ENCODE assay signal across 8 mouse cellular contexts in the genomic region with DNA sequence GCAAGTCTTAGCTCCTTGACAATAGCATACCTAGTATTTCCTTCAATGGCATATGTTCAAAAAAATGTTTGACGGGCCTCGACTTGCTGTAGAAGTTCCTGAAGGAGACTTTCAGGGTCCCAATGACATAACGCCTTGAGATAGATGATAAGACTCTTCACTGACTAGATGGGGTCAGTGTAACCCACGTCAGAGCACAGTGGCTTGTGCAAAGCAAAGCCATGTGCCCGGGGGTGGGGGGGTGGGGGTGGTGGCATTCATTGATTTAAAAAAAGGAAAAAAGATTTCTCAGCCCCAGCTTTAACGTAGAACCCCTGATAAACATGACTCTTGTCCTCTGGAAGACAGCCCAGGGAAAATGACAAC. TPM values are rescaled to one million over a fixed set of nuclear protein-coding genes. Genes with fewer than 3 reads are reported as not detected.
DNase-seq lines count a peak whose midpoint lies in the region; ATAC-seq and TF ChIP-seq lines count a peak whose summit lies in the region.

No protein-coding gene starts in this region.

- H3K4me1 ChIP-seq in lung, embryonic 14.5 days (ENCODE audit: insufficient read depth): no peaks in the 10 kb centered on the region
- peaks cover 11% of the 10 kb centered on the region for H3K4me1 ChIP-seq in forebrain, embryonic 10.5 days
- no peaks in the 10 kb centered on the region for H3K4me1 ChIP-seq in intestine, postnatal 0 days (replicated peaks; ENCODE audit: control insufficient read depth, insufficient read depth, low read length)
- H3K4me1 ChIP-seq in neural tube, embryonic 13.5 days (replicated peaks): peaks cover 7% of the 10 kb centered on the region

- DNase-seq in lung, embryonic 14.5 days: no peak
- DNase-seq in lung, postnatal 25 days (ENCODE audit: low spot score): no peak
- no peak for DNase-seq in forebrain, embryonic 10.5 days (ENCODE audit: extremely low spot score, low spot score)
- no peak for DNase-seq in gastrocnemius, postnatal 10 days
- DNase-seq in left cerebral cortex, adult 8-10 months (ENCODE audit: low spot score in 2 of 2): no peak

- 49% methylated on average over 6 of the region's 6 CpGs for WGBS in lung, embryonic 14.5 days
- 80% methylated on average over 6 of the region's 6 CpGs for WGBS in forebrain, embryonic 10.5 days
- 56% methylated on average over 6 of the region's 6 CpGs for WGBS in intestine, postnatal 0 days
- WGBS in neural tube, embryonic 13.5 days: 81% methylated on average over 6 of the region's 6 CpGs

- TF ChIP-seq CTCF in lung, embryonic 14.5 days (IDR thresholded peaks at IDR 0.05; ENCODE audit: low read depth): no peak
- TF ChIP-seq CTCF in intestine, postnatal 0 days (IDR thresholded peaks at IDR 0.05; ENCODE audit: low read depth): no peak

- H3K4me2 ChIP-seq in lung, embryonic 14.5 days: peak overlapping the region; percentile 56
- H3K4me2 ChIP-seq in intestine, postnatal 0 days (replicated peaks; ENCODE audit: low read depth): peak overlapping the region; percentile 44
- peak overlapping the region; percentile 55 for H3K4me2 ChIP-seq in neural tube, embryonic 13.5 days

- H3K27me3 ChIP-seq in lung, embryonic 14.5 days (ENCODE audit: insufficient read depth, low read length): no peaks in the 10 kb centered on the region
- H3K27me3 ChIP-seq in forebrain, embryonic 10.5 days (ENCODE audit: poor library complexity, severe bottlenecking): no peaks in the 10 kb centered on the region
- no peaks in the 10 kb centered on the region for H3K27me3 ChIP-seq in intestine, postnatal 0 days (replicated peaks; ENCODE audit: control insufficient read depth, insufficient read depth, low read length)
- H3K27me3 ChIP-seq in neural tube, embryonic 13.5 days: no peaks in the 10 kb centered on the region

- H3K9me3 ChIP-seq in lung, embryonic 14.5 days (ENCODE audit: low read depth, low read length): no peaks in the 10 kb centered on the region
- no peaks in the 10 kb centered on the region for H3K9me3 ChIP-seq in forebrain, embryonic 10.5 days
- H3K9me3 ChIP-seq in intestine, postnatal 0 days (ENCODE audit: control insufficient read depth): no peaks in the 10 kb centered on the region
- H3K9me3 ChIP-seq in neural tube, embryonic 13.5 days: no peaks in the 10 kb centered on the region

- H3K27ac ChIP-seq in lung, embryonic 14.5 days (ENCODE audit: low read depth): peak overlapping the region; percentile 79
- peak overlapping the region; percentile 86 for H3K27ac ChIP-seq in forebrain, embryonic 10.5 days
- H3K27ac ChIP-seq in intestine, postnatal 0 days (ENCODE audit: low read depth, low read length): 0 out of 2 replicates have a peak overlapping the region, but pooled peaks have one; percentile 73
- H3K27ac ChIP-seq in neural tube, embryonic 13.5 days (replicated peaks): peak overlapping the region; percentile 81

- peak; percentile 26; the same call in 1 of the 2 replicates for ATAC-seq in lung, embryonic 14.5 days (ENCODE audit: insufficient read depth)
- no peak for ATAC-seq in intestine, postnatal 0 days
- ATAC-seq in neural tube, embryonic 13.5 days (ENCODE audit: low read depth): peak; percentile 40
- ATAC-seq in granulocyte monocyte progenitor cell, adult 5-6 weeks (replicated peaks; ENCODE audit: poor library complexity, severe bottlenecking): no peak

- H3K9ac ChIP-seq in lung, embryonic 14.5 days: no peak overlapping the region
- no peak overlapping the region for H3K9ac ChIP-seq in intestine, postnatal 0 days (ENCODE audit: low read depth, low read length)
- no peak overlapping the region for H3K9ac ChIP-seq in neural tube, embryonic 13.5 days

- H3K4me3 ChIP-seq in lung, embryonic 14.5 days (ENCODE audit: low read depth, low read length): peak overlapping the region; percentile 24
- H3K4me3 ChIP-seq in forebrain, embryonic 10.5 days: peak overlapping the region; percentile 43
- H3K4me3 ChIP-seq in intestine, postnatal 0 days (ENCODE audit: low read depth, low read length): no peak overlapping the region
- peak overlapping the region; percentile 37 for H3K4me3 ChIP-seq in neural tube, embryonic 13.5 days

- H3K36me3 ChIP-seq in lung, embryonic 14.5 days (ENCODE audit: insufficient read depth): no peaks in the 10 kb centered on the region
- H3K36me3 ChIP-seq in forebrain, embryonic 10.5 days (replicated peaks): no peaks in the 10 kb centered on the region
- no peaks in the 10 kb centered on the region for H3K36me3 ChIP-seq in intestine, postnatal 0 days (ENCODE audit: control insufficient read depth, insufficient read depth)
- H3K36me3 ChIP-seq in neural tube, embryonic 13.5 days: no peaks in the 10 kb centered on the region

RNA-seq across cellular contexts. Expression of a gene that starts 12.8 kb away (rescaled TPM):
- 690 and 709 TPM in 2 replicates for polyA plus RNA-seq in lung, embryonic 14.5 days (2014; fragmentation: Nextera tagmentation; extraction: Ambion mirVana)
- polyA plus RNA-seq in forebrain, embryonic 10.5 days (2016; fragmentation: Nextera tagmentation; extraction: Ambion mirVana): 867 and 903 TPM in 2 replicates
- 1,696 and 1,837 TPM in 2 replicates for polyA plus RNA-seq in intestine, postnatal 0 days (2015; fragmentation: Nextera tagmentation; extraction: Ambion mirVana)
- polyA plus RNA-seq in neural tube, embryonic 13.5 days (2015; fragmentation: Nextera tagmentation; extraction: Ambion mirVana): 565 and 581 TPM in 2 replicates
- total RNA-seq in granulocyte monocyte progenitor cell, adult 5-6 weeks (2014; fragmentation: Nextera tagmentation): 933 and 1,044 TPM in 2 replicates
- total RNA-seq in granulocyte monocyte progenitor cell, adult 5-6 weeks (2017): 865 and 1,012 TPM in 2 replicates
- total RNA-seq in gastrocnemius, postnatal 10 days (2021): 100 to 1,000 TPM; 217 to 231 TPM
- 100 to 1,000 TPM; 337 to 365 (median 350) TPM for total RNA-seq in left cerebral cortex, adult 8-10 months (2022)

Comparison
In these comparisons a context has a peak if more than half of its experiments do, and no peak if none do; other contexts are left out.
1. ATAC-seq: peak in lung, embryonic 14.5 days (single experiment) and neural tube, embryonic 13.5 days (single experiment); none in intestine, postnatal 0 days (single experiment) and granulocyte monocyte progenitor cell, adult 5-6 weeks (single experiment).
2. Peak in every context shown above with its lines, with median percentiles within 50 percentile points of each other: H3K27ac ChIP-seq and H3K4me2 ChIP-seq.